Mouse (Mus musculus) right cerebral cortex, adult 2 months (tissue): Measurements from ENCODE around the gene Slc38a4.

Source experiments
- DNase-seq, 2 experiments: peaks; one replicate each; pipeline ENCODE4 v3.0.0; 2021 to 2022; ENCODE audit warnings: low spot score in 2 of 2

Slc38a4 gene

GRCm38 (mm10) chr15:96969792-96970191 lies 86.0 kb downstream of the Slc38a4 start:
- no peak for DNase-seq

- DNase-seq: peak; percentile 11 to 12
These were observed 87.0 kb downstream of the Slc38a4 start for GRCm38 (mm10) chr15:96968741-96969140.

GRCm38 (mm10) chr15:96966326-96966725 lies 89.4 kb downstream of the Slc38a4 start:
- no peak for DNase-seq

- no peak for DNase-seq
These were observed 92.0 kb downstream of the Slc38a4 start for GRCm38 (mm10) chr15:96963735-96964134.

- DNase-seq: no peak
These were observed 92.4 kb downstream of the Slc38a4 start for GRCm38 (mm10) chr15:96963318-96963717.

- no peak for DNase-seq
These were observed 95.4 kb downstream of the Slc38a4 start for GRCm38 (mm10) chr15:96960343-96960742.

GRCm38 (mm10) chr15:96959247-96959646 lies 96.5 kb downstream of the Slc38a4 start:
- DNase-seq: no peak

- no peak for DNase-seq
These were observed 99.1 kb downstream of the Slc38a4 start for GRCm38 (mm10) chr15:96956699-96957098.

- DNase-seq: no peak
These were observed 101.4 kb downstream of the Slc38a4 start for GRCm38 (mm10) chr15:96954389-96954788.

GRCm38 (mm10) chr15:96953938-96954238 lies 101.9 kb downstream of the Slc38a4 start:
- DNase-seq: no peak

GRCm38 (mm10) chr15:96953112-96953937 lies 102.4 kb downstream of the Slc38a4 start:
- peak; percentile 83 to 85 for DNase-seq

GRCm38 (mm10) chr15:96952488-96952887 lies 103.3 kb downstream of the Slc38a4 start:
- DNase-seq: no peak

- no peak for DNase-seq
These were observed 104.0 kb downstream of the Slc38a4 start for GRCm38 (mm10) chr15:96951783-96952182.

GRCm38 (mm10) chr15:96948471-96948870 lies 107.3 kb downstream of the Slc38a4 start:
- no peak for DNase-seq
